Mouse (Mus musculus): ENCODE measurements around the gene Kif27. TPM values are rescaled to one million over a fixed set of nuclear protein-coding genes. Genes with fewer than 3 reads are reported as not detected.

The Kif27 gene
- polyA plus RNA-seq, 2 experiments = 0.05 to 0.07 TPM

GRCm38 (mm10) chr13:58301961-58302360 is 57.0 kb downstream of the Kif27 start:
- ATAC-seq (ENCODE audit: insufficient read depth) (no peak), DNase-seq (ENCODE audit: low read depth in 3 of 3, low spot score in 3 of 3) (no peak)
- 68% methylated on average over 6 of the region's 6 CpGs for WGBS (ENCODE audit: insufficient replicate concordance)
- H3K9ac ChIP-seq (replicated peaks) = no peak overlapping the region
- no peaks in the 10 kb centered on the region for H3K36me3 ChIP-seq (replicated peaks; ENCODE audit: control insufficient read depth, insufficient read depth, low read depth)
- TF ChIP-seq CTCF (IDR thresholded peaks at IDR 0.05; ENCODE audit: low read depth) (no peak), EP300 (IDR thresholded peaks at IDR 0.05; ENCODE audit: low read depth) (no peak)
- no peak overlapping the region for H3K4me3 ChIP-seq (ENCODE audit: insufficient read depth in 1 of 2, low read depth in 2 of 2, low read length in 2 of 2)
- no peaks in the 10 kb centered on the region for H3K9me3 ChIP-seq (ENCODE audit: control insufficient read depth, low read length)
- no peaks in the 10 kb centered on the region for H3K27me3 ChIP-seq (ENCODE audit: control insufficient read depth, insufficient read depth, low read length)
- H3K4me2 ChIP-seq (ENCODE audit: low read depth) = no peak overlapping the region
- no peaks in the 10 kb centered on the region for H3K4me1 ChIP-seq (replicated peaks; ENCODE audit: control insufficient read depth in 2 of 2, insufficient read depth in 2 of 2, low read length in 1 of 2)
- H3K27ac ChIP-seq = no peak overlapping the region

- 60% methylated on average over 3 of the region's 3 CpGs for WGBS (ENCODE audit: insufficient replicate concordance)
- H3K4me1 ChIP-seq (replicated peaks; ENCODE audit: control insufficient read depth in 2 of 2, insufficient read depth in 2 of 2, low read length in 1 of 2) = no peaks in the 10 kb centered on the region
- no peaks in the 10 kb centered on the region for H3K27me3 ChIP-seq (ENCODE audit: control insufficient read depth, insufficient read depth, low read length)
- TF ChIP-seq EP300 (IDR thresholded peaks at IDR 0.05; ENCODE audit: low read depth) (no peak), CTCF (IDR thresholded peaks at IDR 0.05; ENCODE audit: low read depth) (no peak)
- H3K9me3 ChIP-seq (ENCODE audit: control insufficient read depth, low read length) = no peaks in the 10 kb centered on the region
- no peak overlapping the region for H3K9ac ChIP-seq (replicated peaks)
- DNase-seq (ENCODE audit: low read depth in 3 of 3, low spot score in 3 of 3) = no peak
- H3K36me3 ChIP-seq (replicated peaks; ENCODE audit: control insufficient read depth, insufficient read depth, low read depth) = no peaks in the 10 kb centered on the region
- H3K4me2 ChIP-seq (ENCODE audit: low read depth) = no peak overlapping the region
- no peak overlapping the region for H3K4me3 ChIP-seq (ENCODE audit: insufficient read depth in 1 of 2, low read depth in 2 of 2, low read length in 2 of 2)
- no peak for ATAC-seq (ENCODE audit: insufficient read depth)
- no peak overlapping the region for H3K27ac ChIP-seq
These were observed 60.2 kb downstream of the Kif27 start for GRCm38 (mm10) chr13:58298756-58299155.

- DNase-seq (ENCODE audit: low read depth in 3 of 3, low spot score in 3 of 3) = no peak
- H3K27me3 ChIP-seq (ENCODE audit: control insufficient read depth, insufficient read depth, low read length) = no peaks in the 10 kb centered on the region
- no peak for TF ChIP-seq CTCF (IDR thresholded peaks at IDR 0.05; ENCODE audit: low read depth)
- no peaks in the 10 kb centered on the region for H3K9me3 ChIP-seq (ENCODE audit: control insufficient read depth, low read length)
- no peak for ATAC-seq (ENCODE audit: insufficient read depth)
- no peak overlapping the region for H3K9ac ChIP-seq (replicated peaks)
- no peak overlapping the region for H3K4me3 ChIP-seq (ENCODE audit: insufficient read depth in 1 of 2, low read depth in 2 of 2, low read length in 2 of 2)
- no peak overlapping the region for H3K27ac ChIP-seq
- H3K36me3 ChIP-seq (replicated peaks; ENCODE audit: control insufficient read depth, insufficient read depth, low read depth) = no peaks in the 10 kb centered on the region
- H3K4me1 ChIP-seq (replicated peaks; ENCODE audit: control insufficient read depth in 2 of 2, insufficient read depth in 2 of 2, low read length in 1 of 2) = peaks cover 0 to 3% of the 10 kb centered on the region in 2 experiments; a peak in 2 of 4 replicates
- 37% methylated on average over 3 of the region's 3 CpGs for WGBS (ENCODE audit: insufficient replicate concordance)
- H3K4me2 ChIP-seq (ENCODE audit: low read depth) = no peak overlapping the region
These were observed 63.3 kb downstream of the Kif27 start for GRCm38 (mm10) chr13:58295582-58295981.

GRCm38 (mm10) chr13:58292811-58293210 is 66.1 kb downstream of the Kif27 start:
- Histone ChIP-seq H3K4me1 (replicated peaks; ENCODE audit: control insufficient read depth in 2 of 2, insufficient read depth in 2 of 2, low read length in 1 of 2) (peaks cover 0 to 3% of the 10 kb centered on the region in 2 experiments; a peak in 2 of 4 replicates), H3K36me3 (replicated peaks; ENCODE audit: control insufficient read depth, insufficient read depth, low read depth) (no peaks in the 10 kb centered on the region), H3K9ac (replicated peaks) (no peak overlapping the region), H3K9me3 (ENCODE audit: control insufficient read depth, low read length) (no peaks in the 10 kb centered on the region), H3K4me3 (ENCODE audit: insufficient read depth in 1 of 2, low read depth in 2 of 2, low read length in 2 of 2) (no peak overlapping the region), H3K4me2 (ENCODE audit: low read depth) (no peak overlapping the region), H3K27ac (no peak overlapping the region), H3K27me3 (ENCODE audit: control insufficient read depth, insufficient read depth, low read length) (no peaks in the 10 kb centered on the region)
- ATAC-seq (ENCODE audit: insufficient read depth) = no peak
- TF ChIP-seq CTCF (IDR thresholded peaks at IDR 0.05; ENCODE audit: low read depth) = no peak
- no peak for TF ChIP-seq EP300 (IDR thresholded peaks at IDR 0.05; ENCODE audit: low read depth)
- WGBS (ENCODE audit: insufficient replicate concordance) = 33% methylated on average over 5 of the region's 5 CpGs
- no peak for DNase-seq (ENCODE audit: low read depth in 3 of 3, low spot score in 3 of 3)

- Histone ChIP-seq H3K4me3 (ENCODE audit: insufficient read depth in 1 of 2, low read depth in 2 of 2, low read length in 2 of 2) (no peak overlapping the region), H3K4me2 (ENCODE audit: low read depth) (no peak overlapping the region), H3K27me3 (ENCODE audit: control insufficient read depth, insufficient read depth, low read length) (no peaks in the 10 kb centered on the region), H3K27ac (no peak overlapping the region), H3K4me1 (replicated peaks; ENCODE audit: control insufficient read depth in 2 of 2, insufficient read depth in 2 of 2, low read length in 1 of 2) (peaks cover 0 to 3% of the 10 kb centered on the region in 2 experiments; a peak in 2 of 4 replicates), H3K9ac (replicated peaks) (no peak overlapping the region), H3K36me3 (replicated peaks; ENCODE audit: control insufficient read depth, insufficient read depth, low read depth) (no peaks in the 10 kb centered on the region), H3K9me3 (ENCODE audit: control insufficient read depth, low read length) (no peaks in the 10 kb centered on the region)
- TF ChIP-seq CTCF (IDR thresholded peaks at IDR 0.05; ENCODE audit: low read depth) = peak; percentile 21; the same call in 1 of the 2 replicates
- TF ChIP-seq EP300 (IDR thresholded peaks at IDR 0.05; ENCODE audit: low read depth) = no peak
- WGBS (ENCODE audit: insufficient replicate concordance) = 50% methylated on average over 1 of the region's 1 CpGs
- DNase-seq (ENCODE audit: low read depth in 3 of 3, low spot score in 3 of 3) (no peak), ATAC-seq (ENCODE audit: insufficient read depth) (no peak)
These were observed 69.6 kb downstream of the Kif27 start for GRCm38 (mm10) chr13:58289308-58289707.

Data from liver, embryonic 14.5 days (tissue).